Mouse (Mus musculus): Measurements from ENCODE around the gene Naa15. TPM values are rescaled to one million over a fixed set of nuclear protein-coding genes. Genes with fewer than 3 reads are reported as not detected.

The Naa15 gene
- polyA plus RNA-seq, 1 experiment = 105 TPM

DNA sequence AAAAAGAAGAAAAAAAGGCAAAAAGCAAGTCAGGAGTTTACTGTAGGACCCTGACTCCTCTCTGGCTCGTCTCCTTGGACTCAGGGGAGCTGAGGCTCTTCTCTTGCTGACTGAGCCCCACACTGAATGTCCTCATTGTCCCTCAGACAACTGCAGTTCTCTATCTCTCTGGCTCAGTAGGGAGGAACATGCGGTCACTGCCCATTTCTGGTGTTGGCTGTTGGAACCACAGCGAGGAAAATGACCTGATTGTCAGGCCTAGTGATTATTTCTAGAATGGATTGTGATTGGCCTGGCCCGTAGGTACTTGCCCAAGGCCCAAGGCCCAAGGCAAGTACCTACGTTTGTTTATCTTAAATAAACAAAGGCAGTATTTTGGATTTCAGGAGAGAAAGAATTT is 83.7 kb downstream of the Naa15 start:
- Histone ChIP-seq H3K4me1 (ENCODE audit: control insufficient read depth, insufficient read depth, low read length) (no peaks in the 10 kb centered on the region), H3K27ac (ENCODE audit: insufficient read depth, low read length) (no peak overlapping the region), H3K4me3 (ENCODE audit: insufficient read depth, low read length) (no peak overlapping the region)
- TF ChIP-seq CTCF (IDR thresholded peaks at IDR 0.05; ENCODE audit: borderline replicate concordance, insufficient read depth, low read length) (no peak), POLR2A (IDR thresholded peaks at IDR 0.05; ENCODE audit: low read depth, low read length) (no peak)

- Histone ChIP-seq H3K4me1 (ENCODE audit: control insufficient read depth, insufficient read depth, low read length) (no peaks in the 10 kb centered on the region), H3K4me3 (ENCODE audit: insufficient read depth, low read length) (no peak overlapping the region), H3K27ac (ENCODE audit: insufficient read depth, low read length) (no peak overlapping the region)
- no peak for TF ChIP-seq POLR2A (IDR thresholded peaks at IDR 0.05; ENCODE audit: low read depth, low read length)
- TF ChIP-seq CTCF (IDR thresholded peaks at IDR 0.05; ENCODE audit: borderline replicate concordance, insufficient read depth, low read length) = no peak
These were observed 84.9 kb downstream of the Naa15 start for GRCm38 (mm10) chr3:51499876-51500275.

DNA sequence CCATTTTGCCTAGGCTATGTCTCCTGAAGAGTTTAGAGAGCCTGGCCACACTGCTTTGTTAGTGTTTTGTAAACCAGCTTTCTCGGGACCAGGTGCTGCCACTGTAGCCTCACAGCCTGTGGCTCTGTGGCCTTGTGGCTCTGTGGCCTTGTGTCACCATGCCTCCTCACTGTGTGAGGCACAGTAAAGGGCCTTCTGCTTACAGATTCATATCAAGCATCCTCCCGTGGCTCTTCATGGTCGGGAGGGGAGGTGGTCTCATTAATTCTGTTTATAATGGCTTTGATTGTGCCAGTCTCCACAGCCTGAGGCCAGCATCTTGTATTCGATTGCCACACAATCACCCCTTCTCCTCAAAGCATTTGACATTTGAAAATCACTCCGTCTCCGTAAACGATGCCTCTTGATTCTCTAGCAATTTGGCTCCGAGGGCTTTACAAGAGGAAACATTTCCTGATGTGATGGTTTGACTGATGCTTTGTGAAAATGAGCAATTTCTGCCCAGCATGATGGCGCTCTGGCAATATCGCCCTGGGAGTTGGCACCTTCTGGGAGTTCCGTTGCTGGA is 89.5 kb downstream of the Naa15 start:
- TF ChIP-seq POLR2A (IDR thresholded peaks at IDR 0.05; ENCODE audit: low read depth, low read length) (no peak), CTCF (IDR thresholded peaks at IDR 0.05; ENCODE audit: borderline replicate concordance, insufficient read depth, low read length) (no peak)
- Histone ChIP-seq H3K4me1 (ENCODE audit: control insufficient read depth, insufficient read depth, low read length) (no peaks in the 10 kb centered on the region), H3K27ac (ENCODE audit: insufficient read depth, low read length) (no peak overlapping the region), H3K4me3 (ENCODE audit: insufficient read depth, low read length) (no peak overlapping the region)

DNA sequence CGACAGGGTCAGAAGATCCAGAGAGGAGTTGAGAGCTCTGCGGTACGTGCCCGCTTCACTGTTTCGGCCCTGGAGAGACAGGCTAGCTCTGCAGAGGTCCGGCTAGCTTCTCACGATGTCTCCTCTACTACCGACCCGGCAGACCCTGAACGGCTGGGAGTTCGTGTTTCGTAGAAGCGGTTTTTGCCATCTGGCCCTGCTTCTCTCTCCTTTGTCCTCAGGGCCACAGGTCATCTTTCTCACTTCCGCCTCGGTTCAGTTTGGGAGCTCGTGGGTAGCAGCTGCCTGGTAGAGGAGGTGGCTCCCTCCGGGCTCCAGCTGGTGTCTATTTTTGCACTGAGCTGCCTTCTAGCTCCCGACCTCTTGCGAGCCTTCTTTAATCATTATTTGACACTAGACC is 90.5 kb downstream of the Naa15 start:
- Histone ChIP-seq H3K27ac (ENCODE audit: insufficient read depth, low read length) (no peak overlapping the region), H3K4me1 (ENCODE audit: control insufficient read depth, insufficient read depth, low read length) (no peaks in the 10 kb centered on the region), H3K4me3 (ENCODE audit: insufficient read depth, low read length) (no peak overlapping the region)
- no peak for TF ChIP-seq CTCF (IDR thresholded peaks at IDR 0.05; ENCODE audit: borderline replicate concordance, insufficient read depth, low read length)
- TF ChIP-seq POLR2A (IDR thresholded peaks at IDR 0.05; ENCODE audit: low read depth, low read length) = no peak

DNA sequence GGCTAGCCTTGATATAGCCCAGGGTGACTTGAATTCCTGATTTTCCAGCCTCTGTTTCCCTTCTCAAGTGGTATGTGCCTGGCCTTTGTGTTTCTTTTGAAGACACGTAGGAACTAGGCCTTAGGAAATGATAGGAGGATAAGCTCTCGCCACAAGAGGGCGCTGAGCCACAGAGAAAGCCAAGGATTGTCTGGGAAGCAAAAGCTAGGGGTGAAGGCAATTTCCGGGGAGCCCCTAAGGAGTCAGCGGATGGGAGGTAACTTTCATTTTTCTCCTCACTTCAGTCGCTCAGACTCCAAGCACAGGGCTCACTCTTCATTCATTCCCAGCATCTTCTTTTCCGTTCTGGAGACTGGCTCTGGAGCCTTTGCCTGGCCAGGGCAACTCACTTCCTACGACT is 96.0 kb downstream of the Naa15 start:
- Histone ChIP-seq H3K27ac (ENCODE audit: insufficient read depth, low read length) (no peak overlapping the region), H3K4me1 (ENCODE audit: control insufficient read depth, insufficient read depth, low read length) (no peaks in the 10 kb centered on the region), H3K4me3 (ENCODE audit: insufficient read depth, low read length) (no peak overlapping the region)
- TF ChIP-seq CTCF (IDR thresholded peaks at IDR 0.05; ENCODE audit: borderline replicate concordance, insufficient read depth, low read length) (peak; percentile 79; the same call in 1 of the 2 replicates), POLR2A (IDR thresholded peaks at IDR 0.05; ENCODE audit: low read depth, low read length) (no peak)

DNA sequence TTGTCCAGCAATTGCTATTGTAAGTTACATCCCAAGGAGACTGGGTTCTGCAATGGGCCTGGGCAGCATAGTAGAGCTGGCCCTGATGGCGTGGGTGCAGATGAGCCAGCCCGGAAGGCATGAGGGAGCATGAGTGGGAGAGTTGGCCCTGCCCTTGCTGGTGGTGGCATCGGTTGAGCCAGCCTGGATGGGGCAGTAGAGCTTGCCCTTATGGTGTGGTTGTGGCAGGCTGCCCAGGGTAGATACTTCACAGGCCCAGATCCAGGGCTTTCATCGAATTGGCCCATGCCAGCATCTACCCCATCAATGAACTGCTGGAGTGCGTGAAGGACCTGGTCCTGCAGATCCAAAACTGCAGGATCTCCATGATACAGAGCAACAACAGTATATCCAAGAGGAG is 97.0 kb downstream of the Naa15 start:
- no peaks in the 10 kb centered on the region for H3K4me1 ChIP-seq (ENCODE audit: control insufficient read depth, insufficient read depth, low read length)
- TF ChIP-seq CTCF (IDR thresholded peaks at IDR 0.05; ENCODE audit: borderline replicate concordance, insufficient read depth, low read length) (no peak), POLR2A (IDR thresholded peaks at IDR 0.05; ENCODE audit: low read depth, low read length) (no peak)
- no peak overlapping the region for H3K27ac ChIP-seq (ENCODE audit: insufficient read depth, low read length)
- H3K4me3 ChIP-seq (ENCODE audit: insufficient read depth, low read length) = no peak overlapping the region

DNA sequence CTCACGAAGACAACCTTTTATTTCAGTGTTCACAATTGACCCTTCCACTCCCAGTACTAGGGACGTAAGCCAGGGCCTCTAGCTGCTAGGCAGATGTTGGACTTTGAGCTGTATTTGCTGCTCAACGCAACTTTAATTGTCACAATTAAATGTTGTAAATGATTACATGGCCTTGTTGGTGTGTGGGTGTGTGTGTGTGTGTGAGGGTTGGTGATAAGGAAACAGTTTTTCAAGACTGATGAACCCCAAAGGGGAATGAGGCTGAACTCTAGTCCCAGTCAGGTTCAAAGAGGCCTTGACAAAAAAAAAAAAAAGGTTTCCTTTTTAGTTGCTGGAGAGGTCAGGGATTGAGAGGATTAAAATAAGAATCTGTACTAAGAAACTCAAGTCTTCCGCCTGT is 102.5 kb downstream of the Naa15 start:
- Histone ChIP-seq H3K27ac (ENCODE audit: insufficient read depth, low read length) (no peak overlapping the region), H3K4me3 (ENCODE audit: insufficient read depth, low read length) (no peak overlapping the region), H3K4me1 (ENCODE audit: control insufficient read depth, insufficient read depth, low read length) (no peaks in the 10 kb centered on the region)
- no peak for TF ChIP-seq CTCF (IDR thresholded peaks at IDR 0.05; ENCODE audit: borderline replicate concordance, insufficient read depth, low read length)
- no peak for TF ChIP-seq POLR2A (IDR thresholded peaks at IDR 0.05; ENCODE audit: low read depth, low read length)

GRCm38 (mm10) chr3:51517878-51518762 is 103.2 kb downstream of the Naa15 start:
- no peak overlapping the region for H3K27ac ChIP-seq (ENCODE audit: insufficient read depth, low read length)
- no peak overlapping the region for H3K4me3 ChIP-seq (ENCODE audit: insufficient read depth, low read length)
- TF ChIP-seq POLR2A (IDR thresholded peaks at IDR 0.05; ENCODE audit: low read depth, low read length) = no peak
- no peak for TF ChIP-seq CTCF (IDR thresholded peaks at IDR 0.05; ENCODE audit: borderline replicate concordance, insufficient read depth, low read length)
- H3K4me1 ChIP-seq (ENCODE audit: control insufficient read depth, insufficient read depth, low read length) = no peaks in the 10 kb centered on the region

- H3K4me3 ChIP-seq (ENCODE audit: insufficient read depth, low read length) = no peak overlapping the region
- no peak overlapping the region for H3K27ac ChIP-seq (ENCODE audit: insufficient read depth, low read length)
- no peaks in the 10 kb centered on the region for H3K4me1 ChIP-seq (ENCODE audit: control insufficient read depth, insufficient read depth, low read length)
- no peak for TF ChIP-seq CTCF (IDR thresholded peaks at IDR 0.05; ENCODE audit: borderline replicate concordance, insufficient read depth, low read length)
- no peak for TF ChIP-seq POLR2A (IDR thresholded peaks at IDR 0.05; ENCODE audit: low read depth, low read length)
These were observed 103.8 kb downstream of the Naa15 start for GRCm38 (mm10) chr3:51518763-51519121.

DNA sequence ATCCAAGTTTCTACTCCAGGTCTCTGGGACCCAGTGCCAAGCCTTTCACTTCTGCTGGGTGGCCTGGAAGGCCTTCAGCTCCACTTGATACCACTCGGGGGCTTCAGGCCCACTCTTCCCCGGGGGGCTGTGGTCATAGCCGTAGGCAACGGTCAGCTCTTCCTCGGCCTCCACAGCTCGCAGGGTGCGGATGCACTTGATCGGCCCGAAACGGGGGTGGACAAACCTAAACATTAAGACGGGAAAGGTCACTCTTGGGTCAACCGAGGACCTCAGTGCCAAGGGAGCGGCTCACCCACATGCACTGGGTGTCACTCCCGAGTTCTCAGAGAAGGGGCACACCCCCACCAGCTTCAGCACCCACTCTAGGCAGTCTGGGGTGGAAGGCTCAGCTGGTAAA is 106.3 kb downstream of the Naa15 start:
- Histone ChIP-seq H3K27ac (ENCODE audit: insufficient read depth, low read length) (no peak overlapping the region), H3K4me1 (ENCODE audit: control insufficient read depth, insufficient read depth, low read length) (no peaks in the 10 kb centered on the region), H3K4me3 (ENCODE audit: insufficient read depth, low read length) (no peak overlapping the region)
- no peak for TF ChIP-seq POLR2A (IDR thresholded peaks at IDR 0.05; ENCODE audit: low read depth, low read length)
- no peak for TF ChIP-seq CTCF (IDR thresholded peaks at IDR 0.05; ENCODE audit: borderline replicate concordance, insufficient read depth, low read length)
